Mouse (Mus musculus): ENCODE data around the gene Ap1s1. TPM values are rescaled to one million over a fixed set of nuclear protein-coding genes. Genes with fewer than 3 reads are reported as not detected.
A peak's percentile ranks its signal among the peaks of the same experiment; 100 is the strongest.

Gene Ap1s1
- polyA plus RNA-seq, 1 experiment: 32.0 TPM

- 20% methylated on average over 3 of the region's 3 CpGs for WGBS
- Histone ChIP-seq H3K4me1 (ENCODE audit: control insufficient read depth, insufficient read depth, low read length) (no peaks in the 10 kb centered on the region), H3K4me3 (replicated peaks; ENCODE audit: extremely low read depth, low read depth, low read length) (no peak overlapping the region)
- TF ChIP-seq POLR2A (IDR thresholded peaks at IDR 0.05; ENCODE audit: borderline replicate concordance, extremely low read depth, low read depth, low read length) (no peak), CTCF (IDR thresholded peaks at IDR 0.05; ENCODE audit: insufficient read depth, low read length) (0 out of 2 replicates have a peak, but pooled peaks have one; percentile 4)
- DNase-seq: no peak
Observed at GRCm38 (mm10) chr5:137009988-137010387, 35.9 kb downstream of the Ap1s1 start.

GRCm38 (mm10) chr5:137007276-137007675, 38.7 kb downstream of the Ap1s1 start:
- Histone ChIP-seq H3K4me1 (ENCODE audit: control insufficient read depth, insufficient read depth, low read length) (no peaks in the 10 kb centered on the region), H3K4me3 (replicated peaks; ENCODE audit: extremely low read depth, low read depth, low read length) (no peak overlapping the region)
- TF ChIP-seq POLR2A (IDR thresholded peaks at IDR 0.05; ENCODE audit: borderline replicate concordance, extremely low read depth, low read depth, low read length) (no peak), CTCF (IDR thresholded peaks at IDR 0.05; ENCODE audit: insufficient read depth, low read length) (no peak)
- DNase-seq: no peak
- WGBS: 24% methylated on average over 8 of the region's 8 CpGs

- Histone ChIP-seq H3K4me1 (ENCODE audit: control insufficient read depth, insufficient read depth, low read length) (no peaks in the 10 kb centered on the region), H3K4me3 (replicated peaks; ENCODE audit: extremely low read depth, low read depth, low read length) (no peak overlapping the region)
- 84% methylated on average over 2 of the region's 2 CpGs for WGBS
- TF ChIP-seq CTCF (IDR thresholded peaks at IDR 0.05; ENCODE audit: insufficient read depth, low read length) (no peak), POLR2A (IDR thresholded peaks at IDR 0.05; ENCODE audit: borderline replicate concordance, extremely low read depth, low read depth, low read length) (no peak)
- no peak for DNase-seq
Observed at GRCm38 (mm10) chr5:137000612-137001011, 45.3 kb downstream of the Ap1s1 start.

- no peak for TF ChIP-seq POLR2A (IDR thresholded peaks at IDR 0.05; ENCODE audit: borderline replicate concordance, extremely low read depth, low read depth, low read length)
- TF ChIP-seq CTCF (IDR thresholded peaks at IDR 0.05; ENCODE audit: insufficient read depth, low read length): no peak
Observed at GRCm38 (mm10) chr5:136999449-136999848, 46.5 kb downstream of the Ap1s1 start.

GRCm38 (mm10) chr5:136989801-136990200, 56.1 kb downstream of the Ap1s1 start:
- Histone ChIP-seq H3K4me3 (replicated peaks; ENCODE audit: extremely low read depth, low read depth, low read length) (no peak overlapping the region), H3K4me1 (ENCODE audit: control insufficient read depth, insufficient read depth, low read length) (peaks cover 3% of the 10 kb centered on the region; the same call in 1 of the 2 replicates)
- no peak for TF ChIP-seq POLR2A (IDR thresholded peaks at IDR 0.05; ENCODE audit: borderline replicate concordance, extremely low read depth, low read depth, low read length)
- no peak for TF ChIP-seq CTCF (IDR thresholded peaks at IDR 0.05; ENCODE audit: insufficient read depth, low read length)
- DNase-seq: no peak
- WGBS: 76% methylated on average over 6 of the region's 6 CpGs

More at GRCm38 (mm10) chr5:136999449-136999848, 46.5 kb downstream of the Ap1s1 start:
- DNase-seq: no peak
- Histone ChIP-seq H3K4me1 (ENCODE audit: control insufficient read depth, insufficient read depth, low read length) (no peaks in the 10 kb centered on the region), H3K4me3 (replicated peaks; ENCODE audit: extremely low read depth, low read depth, low read length) (no peak overlapping the region)
- 79% methylated on average over 4 of the region's 5 CpGs for WGBS

- WGBS: 46% methylated on average over 7 of the region's 7 CpGs
- Histone ChIP-seq H3K4me3 (replicated peaks; ENCODE audit: extremely low read depth, low read depth, low read length) (no peak overlapping the region), H3K4me1 (ENCODE audit: control insufficient read depth, insufficient read depth, low read length) (peaks cover 3% of the 10 kb centered on the region; the same call in 1 of the 2 replicates)
- TF ChIP-seq CTCF (IDR thresholded peaks at IDR 0.05; ENCODE audit: insufficient read depth, low read length) (no peak), POLR2A (IDR thresholded peaks at IDR 0.05; ENCODE audit: borderline replicate concordance, extremely low read depth, low read depth, low read length) (no peak)
- peak; percentile 33 for DNase-seq
Observed at GRCm38 (mm10) chr5:136988420-136988819, 57.5 kb downstream of the Ap1s1 start.

GRCm38 (mm10) chr5:136987934-136988271, 58.0 kb downstream of the Ap1s1 start, which contains the start of gene Znhit1:
Gene Znhit1 (minus strand): TSS chr5:136988021.
- DNase-seq: no peak

GRCm38 (mm10) chr5:136987138-136987933, 58.6 kb downstream of the Ap1s1 start:
- H3K4me1 ChIP-seq (ENCODE audit: control insufficient read depth, insufficient read depth, low read length): peaks cover 3% of the 10 kb centered on the region; the same call in 1 of the 2 replicates
- TF ChIP-seq CTCF (IDR thresholded peaks at IDR 0.05; ENCODE audit: insufficient read depth, low read length) (no peak), POLR2A (IDR thresholded peaks at IDR 0.05; ENCODE audit: borderline replicate concordance, extremely low read depth, low read depth, low read length) (peak; percentile 67; the same call in 1 of the 2 replicates)
- WGBS: under 1% methylated on average over 67 of the region's 67 CpGs
- peak overlapping the region; percentile 83 for H3K4me3 ChIP-seq (replicated peaks; ENCODE audit: extremely low read depth, low read depth, low read length)
- DNase-seq: peak; percentile 86

More at GRCm38 (mm10) chr5:136987934-136988271, 58.0 kb downstream of the Ap1s1 start, which contains the start of gene Znhit1:
- no peak for TF ChIP-seq POLR2A (IDR thresholded peaks at IDR 0.05; ENCODE audit: borderline replicate concordance, extremely low read depth, low read depth, low read length)
- TF ChIP-seq CTCF (IDR thresholded peaks at IDR 0.05; ENCODE audit: insufficient read depth, low read length): no peak
- Histone ChIP-seq H3K4me1 (ENCODE audit: control insufficient read depth, insufficient read depth, low read length) (peaks cover 3% of the 10 kb centered on the region; the same call in 1 of the 2 replicates), H3K4me3 (replicated peaks; ENCODE audit: extremely low read depth, low read depth, low read length) (peak within 1 kb of the TSS; percentile 83)
- WGBS: 3% methylated on average over 12 of the region's 12 CpGs

- no peak for DNase-seq
- H3K4me1 ChIP-seq (ENCODE audit: control insufficient read depth, insufficient read depth, low read length): peaks cover 3% of the 10 kb centered on the region; the same call in 1 of the 2 replicates
- TF ChIP-seq CTCF (IDR thresholded peaks at IDR 0.05; ENCODE audit: insufficient read depth, low read length): no peak
- TF ChIP-seq POLR2A (IDR thresholded peaks at IDR 0.05; ENCODE audit: borderline replicate concordance, extremely low read depth, low read depth, low read length): peak; percentile 81; the same call in 1 of the 2 replicates
- WGBS: under 1% methylated on average over 26 of the region's 26 CpGs
- peak within 1 kb of the TSS; percentile 83 for H3K4me3 ChIP-seq (replicated peaks; ENCODE audit: extremely low read depth, low read depth, low read length)
Observed at GRCm38 (mm10) chr5:136986695-136987137, 59.2 kb downstream of the Ap1s1 start, which contains the start of gene Plod3. Gene Plod3 (plus strand): TSS chr5:136987019.

Other genes with a start within 250 kb of the Ap1s1 start
- 1.5 and 2.0 TPM in 2 replicates for gene Col26a1, start 162.9 kb downstream of the Ap1s1 start, polyA plus RNA-seq (2012; rRNA removed)
- 10.8 and 13.4 TPM in 2 replicates for gene Ift22, start 138.0 kb downstream of the Ap1s1 start, polyA plus RNA-seq (2012; rRNA removed)
- 203 and 217 TPM in 2 replicates for gene Fis1, start 92.9 kb downstream of the Ap1s1 start, polyA plus RNA-seq (2012; rRNA removed)
- 20.6 and 27.6 TPM in 2 replicates for gene Cldn15, start 79.5 kb downstream of the Ap1s1 start, polyA plus RNA-seq (2012; rRNA removed)
- 84.8 and 85.6 TPM in 2 replicates for gene Plod3, start 59.1 kb downstream of the Ap1s1 start, polyA plus RNA-seq (2012; rRNA removed)
- 70.3 and 82.0 TPM in 2 replicates for gene Znhit1, start 58.1 kb downstream of the Ap1s1 start, polyA plus RNA-seq (2012; rRNA removed)
- gene Vgf, start 19.7 kb downstream of the Ap1s1 start, polyA plus RNA-seq (2012; rRNA removed): 0.03 TPM in 1 of 2 replicates, not detected in the other
- gene Serpine1, start 26.1 kb upstream of the Ap1s1 start, polyA plus RNA-seq (2012; rRNA removed): 19.8 and 22.0 TPM in 2 replicates
- 24.4 and 26.8 TPM in 2 replicates for gene Trim56, start 70.1 kb upstream of the Ap1s1 start, polyA plus RNA-seq (2012; rRNA removed)
- gene Muc3, start 103.2 kb upstream of the Ap1s1 start, polyA plus RNA-seq (2012; rRNA removed): 4.3 TPM in 1 of 2 replicates, not detected in the other
- 0.26 and 0.74 TPM in 2 replicates for gene Muc3a, start 166.3 kb upstream of the Ap1s1 start, polyA plus RNA-seq (2012; rRNA removed)
- 2.0 and 3.3 TPM in 2 replicates for gene Ache, start 241.4 kb upstream of the Ap1s1 start, polyA plus RNA-seq (2012; rRNA removed)
- 7.0 and 7.1 TPM in 2 replicates for gene Ufsp1, start 248.5 kb upstream of the Ap1s1 start, polyA plus RNA-seq (2012; rRNA removed)

Measured in lung, adult 2 months (tissue).